Mouse (Mus musculus) left cerebral cortex, adult 2 months (tissue): Measurements from ENCODE around the gene Tmie. TPM values are rescaled to one million over a fixed set of nuclear protein-coding genes. Genes with fewer than 3 reads are reported as not detected.

ENCODE experiments used
- DNase-seq, 2 experiments: peaks; one replicate each; pipeline ENCODE4 v3.0.0; 2021 to 2022; ENCODE audit warnings: low spot score in 2 of 2, mixed read lengths in 1 of 2; ENCODE audit errors: extremely low spot score in 1 of 2
- H3K27ac ChIP-seq: fragments of 200-600 bp; 2 replicates; pipeline ENCODE4 v1.8.1; 2022
- H3K4me3 ChIP-seq: fragments of 200-600 bp; 2 replicates; pipeline ENCODE4 v1.8.1; 2022
- CTCF ChIP-seq: fragments of 200-600 bp; IDR thresholded peaks from 2 replicates; pipeline ENCODE4 v1.8.1; 2022; ENCODE audit warnings: antibody characterized with exemption, mild to moderate bottlenecking, moderate library complexity
- intact Hi-C: fragments of 180-260 bp; cut with DNase I; formaldehyde crosslinking; loops from one replicate; pipeline ENCODE4 v1.15.1; 2025
- long read RNA-seq, 2 experiments: library from polyadenylated mRNA; stranded (forward); transcript quantifications; one replicate each; pipeline ENCODE4 v2.0.0; 2021; ENCODE audit warnings: borderline mapping rate in 2 of 2
- total RNA-seq, 2 experiments: library from RNA; stranded (reverse); gene quantifications; 2 replicates each; pipeline ENCODE4 v1.2.3; 2021

Gene Tmie
- total RNA-seq, result 1 to 10 TPM; 3.0 to 3.4 TPM
- long read RNA-seq, experiment 1, partial matches to known transcripts, result 3 of 6 reads
- long read RNA-seq, experiment 1, other reads (novel, unspliced or antisense), result 2 of 6 reads
- long read RNA-seq, experiment 2, partial matches to known transcripts, result 0 of 3 reads
- long read RNA-seq, experiment 2, other reads (novel, unspliced or antisense), result 3 of 3 reads

DNA sequence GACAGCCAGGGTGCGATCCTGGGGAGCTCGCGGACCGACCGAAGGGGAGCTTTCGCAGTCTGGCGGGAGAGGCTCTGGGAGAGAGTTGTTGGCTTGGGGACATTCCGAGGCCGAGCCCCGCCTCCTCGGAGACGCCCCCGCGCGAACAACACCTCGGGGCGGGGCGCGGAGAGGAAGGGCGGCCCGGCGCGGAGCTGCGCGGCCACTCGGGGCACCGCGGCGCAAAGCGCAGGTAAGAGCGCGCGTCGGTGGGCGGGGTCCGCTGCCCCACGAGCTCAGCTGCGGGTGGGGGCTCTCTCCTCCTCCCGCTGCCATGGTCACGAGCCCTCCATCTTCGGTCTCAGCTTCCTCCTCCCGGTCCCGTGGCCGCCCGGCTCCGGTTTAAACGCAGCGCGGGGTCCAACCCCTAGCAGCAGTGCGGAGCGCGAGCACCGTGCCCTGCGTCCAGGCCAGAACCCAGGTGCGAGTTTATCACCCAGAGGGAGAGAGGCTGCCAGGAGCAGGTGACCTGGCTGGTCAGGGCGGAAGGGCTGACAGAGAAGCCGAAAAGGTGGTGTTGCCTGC is at the start of gene Tmie:
Gene Tmie (minus strand): TSS at position 116 of the 564 bp plus-strand sequence.
- intact Hi-C loops, result loop anchor here (5.0 kb wide), 1 partner anchor 228 kb away; the partner anchor contains the start of gene Nbeal2
- H3K4me3 ChIP-seq, result peak within 1 kb of the TSS; percentile 66
- H3K27ac ChIP-seq, result peak within 1 kb of the TSS; percentile 82
- DNase-seq, result peak; percentile 53 to 57
- TF ChIP-seq CTCF, result no peak

GRCm38 (mm10) chr9:110922759-110923158 is 42.8 kb upstream of the Tmie start:
- intact Hi-C loops, result loop anchor here (1.0 to 2.0 kb wide), 2 partner anchors 32 to 150 kb away; no protein-coding TSS in a partner anchor
- no peak overlapping the region for H3K27ac ChIP-seq
- TF ChIP-seq CTCF, result peak; percentile 97
- H3K4me3 ChIP-seq, result no peak overlapping the region
- peak; percentile 64 to 68 for DNase-seq

- H3K4me3 ChIP-seq, result no peak overlapping the region
- no peak for DNase-seq
- intact Hi-C loops, result no loop called here
- no peak for TF ChIP-seq CTCF
- no peak overlapping the region for H3K27ac ChIP-seq
Measured at GRCm38 (mm10) chr9:110920665-110921419, 40.9 kb upstream of the Tmie start.

DNA sequence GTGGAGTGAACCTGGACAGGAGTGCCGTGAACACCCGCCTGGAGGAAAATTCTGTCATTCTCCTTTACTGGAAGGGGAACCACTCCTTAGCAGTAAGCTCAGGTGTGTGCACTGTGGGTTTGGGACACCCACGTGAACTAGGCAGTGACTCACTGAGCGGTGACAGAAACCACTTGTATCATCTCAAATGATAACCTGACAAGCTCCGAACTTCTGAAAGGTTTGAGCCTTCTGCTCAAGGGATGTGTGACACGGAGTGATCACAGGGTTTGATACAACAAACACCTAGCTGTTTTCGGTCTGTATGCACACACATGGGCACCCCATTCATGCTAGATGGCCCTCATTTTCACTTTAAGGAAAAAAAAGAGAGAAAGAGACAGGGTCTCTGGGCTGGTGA is 36.9 kb upstream of the Tmie start, which contains the start of gene Fam240a:
Gene Fam240a (minus strand): TSS at position 76 of the 400 bp plus-strand sequence.
- DNase-seq, result no peak
- no peak for TF ChIP-seq CTCF
- H3K27ac ChIP-seq, result no peak within 1 kb of the TSS
- intact Hi-C loops, result no loop called here
- H3K4me3 ChIP-seq, result no peak within 1 kb of the TSS

GRCm38 (mm10) chr9:110915466-110915865 is 35.6 kb upstream of the Tmie start:
- no peak overlapping the region for H3K27ac ChIP-seq
- H3K4me3 ChIP-seq, result no peak overlapping the region
- DNase-seq, result no peak
- TF ChIP-seq CTCF, result no peak
- intact Hi-C loops, result no loop called here

DNA sequence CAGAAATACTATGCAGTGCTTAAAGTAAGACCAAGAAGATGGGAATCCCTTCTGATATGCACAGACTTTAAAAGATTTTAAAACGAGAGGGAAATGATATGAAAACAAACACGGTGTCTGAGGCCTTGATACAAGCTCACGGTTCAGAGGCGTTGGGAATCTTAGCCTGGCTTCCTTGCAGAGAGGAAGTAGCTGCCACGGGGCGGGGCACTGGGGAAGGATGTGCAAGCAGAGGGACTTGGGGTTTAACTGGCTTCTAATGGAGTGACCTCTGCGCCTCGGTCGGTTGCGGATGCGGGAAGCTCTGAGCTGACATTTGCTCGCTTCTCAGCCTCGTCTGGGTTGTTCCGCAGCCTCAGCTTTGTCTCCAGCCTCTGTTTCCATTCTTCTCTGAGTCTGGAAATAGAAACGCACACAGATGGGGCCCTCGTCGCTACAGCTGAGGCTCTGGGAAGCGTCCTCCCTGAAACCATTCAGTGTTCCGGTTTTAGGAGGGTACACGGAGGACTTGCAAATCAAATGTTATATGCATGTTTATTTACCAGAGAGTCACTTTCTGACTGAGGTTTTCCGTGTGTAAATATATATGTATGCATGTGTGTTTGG is 34.8 kb upstream of the Tmie start:
- intact Hi-C loops, result no loop called here
- no peak for DNase-seq
- Histone ChIP-seq H3K27ac (no peak overlapping the region), H3K4me3 (no peak overlapping the region)
- TF ChIP-seq CTCF, result no peak

DNA sequence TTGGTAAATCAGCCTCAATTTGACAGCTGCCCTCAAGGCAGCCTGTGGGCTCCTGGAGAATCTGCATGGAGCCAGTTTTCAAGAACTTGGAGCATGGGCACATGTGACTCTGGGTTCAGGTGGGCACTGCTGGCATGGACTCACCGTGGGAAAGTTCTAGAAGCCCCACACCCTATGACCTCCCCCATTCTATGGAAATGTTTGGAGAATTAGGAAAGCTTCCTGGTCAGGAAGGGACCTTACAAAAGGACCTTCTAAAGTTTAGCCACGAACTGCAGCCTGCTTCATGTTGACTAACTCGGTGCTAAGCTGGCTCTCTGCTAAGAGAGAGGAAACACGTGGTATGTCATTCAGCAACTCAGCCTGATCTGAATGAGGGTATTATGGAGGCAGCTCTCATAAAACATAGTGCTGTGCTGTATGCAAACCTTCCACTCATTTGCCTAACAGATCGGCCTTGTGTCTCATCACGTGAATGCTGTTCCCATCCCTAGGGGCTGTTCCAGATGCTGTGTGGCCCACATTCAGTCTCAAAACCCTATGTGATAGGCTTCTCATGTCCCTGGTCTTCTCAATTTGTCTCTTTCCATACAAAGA is 29.6 kb upstream of the Tmie start:
- Histone ChIP-seq H3K27ac (no peak overlapping the region), H3K4me3 (no peak overlapping the region)
- DNase-seq, result no peak
- TF ChIP-seq CTCF, result no peak
- intact Hi-C loops, result no loop called here

GRCm38 (mm10) chr9:110908631-110909016 is 28.7 kb upstream of the Tmie start:
- Histone ChIP-seq H3K4me3 (no peak overlapping the region), H3K27ac (no peak overlapping the region)
- intact Hi-C loops, result no loop called here
- TF ChIP-seq CTCF, result no peak
- no peak for DNase-seq

DNA sequence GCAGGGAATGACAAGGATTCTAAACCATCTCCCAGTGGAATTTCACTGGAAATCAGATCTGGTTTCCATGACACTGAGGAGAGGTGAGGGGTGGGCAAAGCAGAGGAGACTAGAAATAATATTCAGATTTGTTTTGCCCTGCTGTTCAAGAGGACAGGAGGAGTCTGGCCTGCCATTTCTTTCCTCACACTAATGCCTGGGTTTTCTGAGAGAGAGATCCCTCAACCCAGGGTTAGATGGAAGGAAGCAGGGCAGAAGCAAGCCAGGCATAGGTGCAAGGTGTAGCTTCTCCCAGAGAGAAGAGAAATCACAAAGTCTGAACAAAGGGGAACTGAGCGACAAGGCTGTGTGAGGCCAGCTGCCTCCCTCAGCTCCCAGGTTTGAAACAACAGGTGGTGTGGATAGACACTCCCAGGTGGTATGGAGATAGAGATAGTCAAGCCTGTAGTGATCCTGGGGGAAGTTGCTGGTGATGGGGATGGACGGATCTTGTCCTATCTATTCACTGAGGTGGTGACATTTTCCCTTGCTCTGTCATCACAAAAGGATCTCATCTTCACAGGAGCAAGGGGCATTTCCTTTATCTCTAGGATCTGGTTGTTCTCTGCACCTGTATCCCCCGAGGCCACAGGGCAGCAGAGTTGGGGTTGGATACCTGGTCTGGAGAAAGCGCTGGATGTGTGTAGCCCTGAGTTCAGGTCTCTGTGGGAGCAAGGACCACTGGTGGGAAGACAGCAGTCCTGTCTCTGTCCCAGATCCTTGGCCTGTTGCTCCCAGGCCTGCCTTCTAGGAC is 28.1 kb upstream of the Tmie start:
- H3K27ac ChIP-seq, result no peak overlapping the region
- no peak for TF ChIP-seq CTCF
- intact Hi-C loops, result no loop called here
- H3K4me3 ChIP-seq, result no peak overlapping the region
- DNase-seq, result no peak

- Histone ChIP-seq H3K4me3 (no peak overlapping the region), H3K27ac (no peak overlapping the region)
- no peak for DNase-seq
- no peak for TF ChIP-seq CTCF
- intact Hi-C loops, result no loop called here
Measured at GRCm38 (mm10) chr9:110907201-110907837, 27.4 kb upstream of the Tmie start.

DNA sequence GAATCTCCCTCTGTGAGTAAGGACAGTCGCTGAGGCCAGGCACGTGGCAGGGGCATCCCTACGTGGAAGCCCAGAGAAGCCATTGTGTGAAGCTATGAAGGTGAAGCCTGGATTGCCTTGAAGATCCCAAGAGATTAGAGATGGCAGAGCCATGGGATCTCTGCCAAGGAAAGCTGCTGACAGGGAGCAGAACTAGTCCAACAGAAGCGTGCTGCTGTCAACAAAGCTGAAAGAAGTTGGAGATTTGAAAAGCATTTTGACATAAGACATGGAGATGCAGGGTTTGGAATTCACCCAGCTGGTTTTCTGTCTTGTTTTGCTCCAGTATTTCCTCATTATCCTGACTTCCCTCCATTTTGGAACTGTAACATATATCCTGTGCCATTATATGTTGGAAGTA is 22.4 kb upstream of the Tmie start:
- TF ChIP-seq CTCF, result no peak
- no peak for DNase-seq
- H3K4me3 ChIP-seq, result no peak overlapping the region
- intact Hi-C loops, result no loop called here
- H3K27ac ChIP-seq, result no peak overlapping the region
